Mouse (Mus musculus) neural tube, embryonic 13.5 days (tissue): ENCODE results near the gene Gm8453. TPM values are rescaled to one million over a fixed set of nuclear protein-coding genes. Genes with fewer than 3 reads are reported as not detected.
"Not testable (repeated sequence)": the region's sequence is repeated elsewhere in the genome, so short reads cannot be mapped to it uniquely, and the experiment has no call there.

Experiments
- ATAC-seq: fragments of 200-750 bp; cut with Nextera tagmentation; 2 replicates; pipeline ENCODE4 v1.8.0; 2017; ENCODE audit warnings: low read depth, mild to moderate bottlenecking, moderate TSS enrichment, moderate library complexity
- H3K27ac ChIP-seq: fragments of 300-500 bp; sonication (generic); replicated peaks from 2 replicates; pipeline ENCODE4 v1.5.1; 2015; ENCODE audit warnings: moderate library complexity, mild to moderate bottlenecking, inconsistent platforms
- H3K27me3 ChIP-seq: fragments of 300-500 bp; sonication (generic); 2 replicates; pipeline ENCODE4 v1.6.1; 2015; ENCODE audit warnings: mild to moderate bottlenecking, inconsistent platforms
- H3K36me3 ChIP-seq: fragments of 300-500 bp; sonication (generic); 2 replicates; pipeline ENCODE4 v1.6.1; 2015; ENCODE audit warnings: mild to moderate bottlenecking, inconsistent platforms
- H3K4me1 ChIP-seq: fragments of 300-500 bp; sonication (generic); replicated peaks from 2 replicates; pipeline ENCODE4 v1.6.1; 2015; ENCODE audit warnings: inconsistent platforms
- H3K4me2 ChIP-seq: fragments of 300-500 bp; sonication (generic); 2 replicates; pipeline ENCODE4 v1.6.1; 2015; ENCODE audit warnings: inconsistent platforms, mild to moderate bottlenecking, moderate library complexity
- H3K4me3 ChIP-seq: fragments of 300-500 bp; sonication (generic); 2 replicates; pipeline ENCODE4 v1.5.1; 2015; ENCODE audit warnings: mild to moderate bottlenecking, inconsistent platforms
- H3K9ac ChIP-seq: fragments of 300-500 bp; sonication (generic); 2 replicates; pipeline ENCODE4 v1.6.1; 2015; ENCODE audit warnings: moderate library complexity, mild to moderate bottlenecking, inconsistent platforms
- H3K9me3 ChIP-seq: fragments of 300-500 bp; sonication (generic); 2 replicates; pipeline ENCODE4 v1.6.1; 2016; ENCODE audit warnings: inconsistent platforms
- WGBS: fragments of 180-500 bp; shearing (Covaris S2); methylation state at CpG from one replicate; pipeline ENCODE4 v1.1.7; 2015; 5-methylcytosine and 5-hydroxymethylcytosine counted together
- polyA plus RNA-seq: library from polyadenylated mRNA; unstranded; fragments of >200 nt; fragmentation: Nextera tagmentation; extraction: Ambion mirVana; gene quantifications from 2 replicates; pipeline ENCODE4 v1.2.1, GENCODE M21; 2015

The Gm8453 gene
- not detected in 2 replicates for polyA plus RNA-seq

DNA sequence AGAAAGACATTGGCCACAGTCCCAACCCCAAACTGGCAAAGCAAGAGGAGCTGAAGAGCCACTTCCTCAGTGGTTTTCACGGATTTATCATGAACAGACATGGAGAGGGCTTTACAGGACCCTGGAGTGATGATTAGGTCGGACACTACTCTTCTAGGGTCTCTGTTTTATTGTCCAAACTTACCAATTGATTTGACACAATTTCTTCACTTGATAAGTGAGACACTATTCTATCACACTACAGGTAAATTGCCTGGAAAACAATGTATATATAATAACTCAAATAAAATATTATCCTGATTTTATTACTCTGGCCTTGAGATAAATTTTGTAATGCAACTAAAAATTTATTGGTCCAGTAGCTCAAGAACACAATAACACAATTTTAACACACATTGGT, at the start of gene Gm8453:
Gene Gm8453 (minus strand): TSS at position 101 of the 400 bp plus-strand sequence.
- H3K4me2 ChIP-seq, H3K27ac ChIP-seq, H3K4me1 ChIP-seq, ATAC-seq, H3K9me3 ChIP-seq, H3K36me3 ChIP-seq, H3K27me3 ChIP-seq, H3K9ac ChIP-seq, H3K4me3 ChIP-seq: not testable (repeated sequence)
- WGBS, result 32% methylated on average over 2 of the region's 2 CpGs

- H3K27me3 ChIP-seq, H3K27ac ChIP-seq, H3K4me1 ChIP-seq, H3K4me3 ChIP-seq, H3K36me3 ChIP-seq, H3K9me3 ChIP-seq, H3K4me2 ChIP-seq, H3K9ac ChIP-seq, ATAC-seq: not testable (repeated sequence)
- WGBS, result no CpG with 5 or more reads among the region's 2 CpGs
Observed at GRCm38 (mm10) chr7:22201164-22201563, 28.1 kb downstream of the Gm8453 start, which contains the start of gene Gm8653. TSS of gene Gm8653 (minus strand) at chr7:22201264.

DNA sequence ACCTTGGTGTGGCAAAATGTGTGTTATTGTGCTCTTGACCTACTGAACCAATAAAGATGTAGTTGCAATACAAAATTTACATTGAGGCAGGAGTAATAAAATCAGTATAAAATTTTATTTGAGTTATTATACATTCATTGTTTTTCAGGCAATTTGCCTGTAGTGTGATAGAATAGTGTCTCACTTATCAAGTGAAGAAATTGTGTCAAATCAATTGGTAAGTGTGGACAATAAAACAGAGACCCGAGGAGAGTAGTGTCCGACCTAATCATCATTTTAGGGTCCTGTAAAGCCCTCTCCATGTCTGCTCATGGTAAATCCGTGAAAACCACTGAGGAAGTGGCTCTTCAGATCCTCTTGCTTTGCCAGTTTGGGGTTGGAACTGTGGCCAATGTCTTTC, 40.2 kb downstream of the Gm8453 start, which contains the start of gene Vmn1r143:
Gene Vmn1r143 (plus strand): TSS at position 301 of the 400 bp plus-strand sequence.
- H3K36me3 ChIP-seq, H3K9me3 ChIP-seq, H3K9ac ChIP-seq, ATAC-seq, H3K27ac ChIP-seq, H3K4me1 ChIP-seq, H3K4me2 ChIP-seq, H3K27me3 ChIP-seq, H3K4me3 ChIP-seq: not testable (repeated sequence)
- WGBS, result no CpG with 5 or more reads among the region's 3 CpGs

Other genes with a start within 250 kb of the Gm8453 start
- gene Vmn1r137, start 234.9 kb downstream of the Gm8453 start, polyA plus RNA-seq, result not detected in 2 replicates
- not detected in 2 replicates for gene Vmn1r138, start 200.6 kb downstream of the Gm8453 start, polyA plus RNA-seq
- gene Gm6176, start 173.2 kb downstream of the Gm8453 start, polyA plus RNA-seq, result not detected in 2 replicates
- not detected in 2 replicates for gene Vmn1r139, start 160.4 kb downstream of the Gm8453 start, polyA plus RNA-seq
- gene Gm16451, start 111.2 kb downstream of the Gm8453 start, polyA plus RNA-seq, result not detected in 2 replicates
- gene Gm10666, start 94.7 kb downstream of the Gm8453 start, polyA plus RNA-seq, result not detected in 2 replicates
- gene Vmn1r142, start 65.4 kb downstream of the Gm8453 start, polyA plus RNA-seq, result not detected in 2 replicates
- not detected in 2 replicates for gene Vmn1r143, start 40.1 kb downstream of the Gm8453 start, polyA plus RNA-seq
- not detected in 2 replicates for gene Gm8653, start 28.2 kb downstream of the Gm8453 start, polyA plus RNA-seq
- not detected in 2 replicates for gene Gm4187, start 100.2 kb upstream of the Gm8453 start, polyA plus RNA-seq
- gene Gm8660, start 141.6 kb upstream of the Gm8453 start, polyA plus RNA-seq, result not detected in 2 replicates
- not detected in 2 replicates for gene Vmn1r148, start 184.1 kb upstream of the Gm8453 start, polyA plus RNA-seq
- gene Vmn1r149, start 208.7 kb upstream of the Gm8453 start, polyA plus RNA-seq, result not detected in 2 replicates
- gene Gm10665, start 234.6 kb upstream of the Gm8453 start, polyA plus RNA-seq, result not detected in 2 replicates